Mouse (Mus musculus) midbrain, embryonic 15.5 days (tissue): ENCODE data around the gene Fbxw26. TPM values are rescaled to one million over a fixed set of nuclear protein-coding genes. Genes with fewer than 3 reads are reported as not detected.
"Not testable (repeated sequence)": the region's sequence is repeated elsewhere in the genome, so short reads cannot be mapped to it uniquely, and the experiment has no call there.

ENCODE experiments used
- ATAC-seq: fragments of 200-750 bp; cut with Nextera tagmentation; replicated peaks from 2 replicates; pipeline ENCODE4 v1.8.0; 2017; ENCODE audit warnings: moderate TSS enrichment
- H3K27ac ChIP-seq: fragments of 300-500 bp; sonication (generic); 2 replicates; pipeline ENCODE4 v1.5.1; 2015; ENCODE audit warnings: mild to moderate bottlenecking, inconsistent platforms
- H3K27me3 ChIP-seq: fragments of 300-500 bp; sonication (generic); replicated peaks from 2 replicates; pipeline ENCODE4 v1.6.1; 2015; ENCODE audit warnings: inconsistent platforms
- H3K36me3 ChIP-seq: fragments of 300-500 bp; sonication (generic); replicated peaks from 2 replicates; pipeline ENCODE4 v1.6.1; 2015; ENCODE audit warnings: inconsistent platforms
- H3K4me1 ChIP-seq: fragments of 300-500 bp; sonication (generic); 2 replicates; pipeline ENCODE4 v1.6.1; 2015; ENCODE audit warnings: inconsistent platforms
- H3K4me2 ChIP-seq: fragments of 300-500 bp; sonication (generic); 2 replicates; pipeline ENCODE4 v1.6.1; 2015; ENCODE audit warnings: inconsistent platforms, mild to moderate bottlenecking, moderate library complexity
- H3K4me3 ChIP-seq: fragments of 300-500 bp; sonication (generic); 2 replicates; pipeline ENCODE4 v1.5.1; 2015; ENCODE audit warnings: mild to moderate bottlenecking, inconsistent platforms
- H3K9ac ChIP-seq: fragments of 300-500 bp; sonication (generic); 2 replicates; pipeline ENCODE4 v1.6.1; 2015; ENCODE audit warnings: mild to moderate bottlenecking, inconsistent platforms
- H3K9me3 ChIP-seq: fragments of 300-500 bp; sonication (generic); 2 replicates; pipeline ENCODE4 v1.6.1; 2016; ENCODE audit warnings: inconsistent platforms
- WGBS: fragments of 180-500 bp; shearing (Covaris S2); methylation state at CpG from one replicate; pipeline ENCODE4 v1.1.7; 2015; ENCODE audit warnings: mixed read lengths; 5-methylcytosine and 5-hydroxymethylcytosine counted together
- polyA plus RNA-seq: library from polyadenylated mRNA; unstranded; fragments of >200 nt; fragmentation: Nextera tagmentation; extraction: Ambion mirVana; gene quantifications from 2 replicates; pipeline ENCODE4 v1.2.1, GENCODE M21; 2015

Fbxw26 gene
- not detected in 2 replicates for polyA plus RNA-seq

DNA sequence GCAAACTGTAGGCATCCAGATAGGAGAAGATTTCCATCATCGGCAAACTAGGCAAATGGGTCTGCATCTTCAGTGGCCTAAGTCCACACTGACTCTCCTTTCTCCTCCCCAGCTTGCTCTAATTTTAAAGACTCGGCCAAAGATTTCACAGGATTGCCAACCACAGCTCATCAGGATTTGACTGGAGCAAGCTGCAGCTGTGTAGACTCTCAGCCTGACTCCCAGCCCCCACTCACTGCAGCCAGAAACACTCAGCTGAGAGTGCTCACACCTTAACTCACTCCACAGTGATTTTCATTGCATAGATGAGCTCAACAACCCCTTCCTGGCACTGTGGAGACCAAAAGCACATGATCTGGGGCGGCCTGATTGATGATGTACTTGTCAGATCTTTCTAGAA, at the start of gene Fbxw26:
TSS of gene Fbxw26 (minus strand) at position 101 of the 400 bp plus-strand sequence.
- not testable (repeated sequence) for H3K9ac ChIP-seq, H3K27me3 ChIP-seq, H3K4me3 ChIP-seq, H3K4me1 ChIP-seq, H3K4me2 ChIP-seq, H3K27ac ChIP-seq, ATAC-seq, H3K9me3 ChIP-seq, H3K36me3 ChIP-seq
- WGBS: 85% methylated on average over 3 of the region's 3 CpGs

DNA sequence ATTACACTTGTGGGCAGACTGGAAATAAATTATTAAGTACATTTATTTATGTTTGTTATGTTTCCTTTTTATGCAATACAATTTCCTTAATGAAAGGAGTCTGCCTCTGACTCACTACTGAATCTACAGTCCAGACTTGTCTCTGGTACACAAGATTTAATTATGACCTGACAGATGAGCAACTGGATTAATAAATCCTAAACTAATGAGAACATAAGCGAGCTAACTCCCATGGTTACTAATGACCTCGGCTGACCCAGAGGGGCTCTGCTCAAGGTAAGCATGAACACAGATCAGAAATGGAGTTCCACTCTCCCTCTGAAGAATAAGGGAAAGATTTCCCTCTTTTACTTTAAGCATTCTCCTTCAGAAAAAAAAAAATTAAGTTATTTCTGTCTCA, 49.3 kb upstream of the Fbxw26 start:
- Histone ChIP-seq H3K9me3 (no peaks in the 10 kb centered on the region), H3K27me3 (no peaks in the 10 kb centered on the region), H3K4me3 (no peak overlapping the region), H3K36me3 (no peaks in the 10 kb centered on the region), H3K4me1 (no peaks in the 10 kb centered on the region), H3K27ac (no peak overlapping the region), H3K4me2 (no peak overlapping the region), H3K9ac (no peak overlapping the region)
- 76% methylated on average over 2 of the region's 2 CpGs for WGBS
- no peak for ATAC-seq

DNA sequence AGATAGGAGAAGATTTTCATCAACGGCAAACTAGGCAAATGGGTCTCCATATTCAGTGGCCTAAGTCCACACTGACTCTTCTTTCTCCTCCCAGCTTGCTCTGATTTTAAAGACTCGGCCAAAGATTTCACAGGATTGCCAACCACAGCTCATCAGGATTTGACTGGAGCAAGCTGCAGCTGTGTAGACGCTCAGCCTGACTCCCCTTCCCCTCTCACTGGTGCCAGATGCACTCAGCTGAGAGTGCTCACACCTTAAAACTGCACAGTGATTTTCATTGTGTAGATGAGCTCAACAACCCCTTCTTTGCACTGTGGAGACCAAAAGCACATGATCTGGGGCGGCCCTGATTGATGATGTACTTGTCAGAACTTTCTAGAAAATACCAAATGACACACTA, 44.7 kb upstream of the Fbxw26 start, which contains the start of gene Fbxw27:
TSS of gene Fbxw27 (minus strand) at position 101 of the 400 bp plus-strand sequence.
- not testable (repeated sequence) for H3K9me3 ChIP-seq, H3K27me3 ChIP-seq, H3K27ac ChIP-seq, H3K9ac ChIP-seq, H3K36me3 ChIP-seq, H3K4me3 ChIP-seq, H3K4me2 ChIP-seq, H3K4me1 ChIP-seq, ATAC-seq
- WGBS: 86% methylated on average over 4 of the region's 4 CpGs

DNA sequence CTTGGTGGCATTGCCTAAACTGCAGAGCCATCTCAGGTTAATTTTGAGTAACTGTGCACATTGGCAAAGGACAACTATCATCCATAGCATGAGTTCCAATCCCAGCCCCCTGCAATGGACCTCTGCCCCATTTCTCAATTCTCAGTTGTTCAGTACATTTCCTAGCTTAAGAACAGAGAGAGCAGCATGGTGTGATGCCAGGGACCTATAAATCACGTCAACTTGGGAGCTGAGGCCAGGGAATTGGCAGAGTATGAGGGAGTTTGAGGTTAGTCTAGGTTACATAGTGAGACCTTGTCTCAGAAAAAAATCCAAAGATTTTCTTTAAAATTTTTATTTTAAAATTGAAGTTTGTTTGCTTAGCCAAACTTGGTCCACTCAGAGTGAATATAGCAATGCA, 21.0 kb upstream of the Fbxw26 start:
- 86% methylated on average over 1 of the region's 1 CpGs for WGBS
- not testable (repeated sequence) for H3K9me3 ChIP-seq, H3K4me1 ChIP-seq, ATAC-seq, H3K4me3 ChIP-seq, H3K4me2 ChIP-seq, H3K9ac ChIP-seq, H3K36me3 ChIP-seq, H3K27me3 ChIP-seq, H3K27ac ChIP-seq

DNA sequence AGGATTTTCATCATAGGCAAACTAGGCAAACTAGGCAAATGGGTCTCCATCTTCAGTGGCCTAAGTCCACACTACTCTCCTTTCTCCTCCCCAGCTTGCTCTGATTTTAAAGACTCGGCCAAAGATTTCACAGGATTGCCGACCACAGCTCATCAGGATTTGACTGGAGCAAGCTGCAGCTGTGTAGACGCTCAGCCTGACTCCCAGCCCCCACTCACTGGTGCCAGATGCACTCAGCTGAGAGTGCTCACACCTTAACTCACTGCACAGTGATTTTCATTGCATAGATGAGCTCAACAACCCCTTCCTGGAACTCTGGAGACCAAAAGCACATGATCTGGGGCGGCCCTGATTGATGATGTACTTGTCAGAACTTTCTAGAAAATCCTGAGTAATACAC, 43.3 kb downstream of the Fbxw26 start, which contains the start of gene Fbxw18:
TSS of gene Fbxw18 (minus strand) at position 101 of the 400 bp plus-strand sequence.
- not testable (repeated sequence) for H3K9ac ChIP-seq, H3K4me1 ChIP-seq, H3K27me3 ChIP-seq, H3K9me3 ChIP-seq, H3K4me2 ChIP-seq, H3K27ac ChIP-seq, H3K36me3 ChIP-seq, ATAC-seq, H3K4me3 ChIP-seq
- 81% methylated on average over 4 of the region's 4 CpGs for WGBS

DNA sequence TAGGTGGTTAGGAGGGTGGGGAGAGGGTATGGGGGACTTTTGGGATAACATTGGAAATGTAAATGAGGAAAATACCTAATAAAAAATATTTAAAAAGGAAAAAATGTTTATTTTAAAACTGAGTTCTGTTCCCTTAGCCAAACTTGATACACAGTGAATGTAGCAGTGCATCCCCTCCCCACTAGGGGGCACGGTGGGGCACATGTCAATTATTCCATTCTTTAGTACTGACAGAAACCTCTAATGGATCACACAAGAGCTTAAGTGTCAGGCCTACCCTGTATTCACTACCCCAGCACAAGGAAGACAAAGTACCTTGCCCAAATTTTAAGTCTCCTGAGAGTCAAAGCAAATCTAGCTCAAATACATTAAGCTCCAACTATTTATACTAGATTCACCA, 60.6 kb downstream of the Fbxw26 start:
- H3K4me2 ChIP-seq: no peak overlapping the region
- ATAC-seq: no peak
- no peak overlapping the region for H3K27ac ChIP-seq
- H3K9ac ChIP-seq: no peak overlapping the region
- no peak overlapping the region for H3K4me3 ChIP-seq
- WGBS: 3% methylated on average over 1 of the region's 1 CpGs
- no peaks in the 10 kb centered on the region for H3K9me3 ChIP-seq
- H3K27me3 ChIP-seq: no peaks in the 10 kb centered on the region
- no peaks in the 10 kb centered on the region for H3K36me3 ChIP-seq
- H3K4me1 ChIP-seq: no peaks in the 10 kb centered on the region

Other genes starting within 250 kb of the Fbxw26 start
- not detected in 2 replicates for gene Fbxw15, start 177.8 kb downstream of the Fbxw26 start, polyA plus RNA-seq
- 0.23 TPM in 1 of 2 replicates, not detected in the other for gene Fbxw24, start 120.0 kb downstream of the Fbxw26 start, polyA plus RNA-seq
- not detected in 2 replicates for gene Fbxw25, start 81.4 kb downstream of the Fbxw26 start, polyA plus RNA-seq
- gene Fbxw18, start 43.4 kb downstream of the Fbxw26 start, polyA plus RNA-seq: 0.11 and 0.18 TPM in 2 replicates
- gene Fbxw27, start 44.6 kb upstream of the Fbxw26 start, polyA plus RNA-seq: 0.44 TPM in 1 of 2 replicates, not detected in the other
- gene Spink8, start 66.2 kb upstream of the Fbxw26 start, polyA plus RNA-seq: 0.29 TPM in 1 of 2 replicates, not detected in the other
- gene Nme6, start 86.7 kb upstream of the Fbxw26 start, polyA plus RNA-seq: 59.4 and 68.3 TPM in 2 replicates
- 2.6 TPM in 1 of 2 replicates, not detected in the other for gene Camp, start 103.5 kb upstream of the Fbxw26 start, polyA plus RNA-seq
- 12.4 and 14.7 TPM in 2 replicates for gene Cdc25a, start 129.5 kb upstream of the Fbxw26 start, polyA plus RNA-seq
- gene Map4, start 185.4 kb upstream of the Fbxw26 start, polyA plus RNA-seq: 167 and 181 TPM in 2 replicates